Mouse (Mus musculus): ENCODE measurements at regions not wholly inside any gene's neighbourhood (a gene's known extent, or its start where the extent isn't known, plus 50 kb on each side); places are given as distances from the start of the nearest gene placed in this dataset.

GRCm38 (mm10) chrX:142456022-142456421, 65.7 kb upstream of the Acsl4 start:
- Histone ChIP-seq H3K4me2 (ENCODE audit: low read depth, low read length) (no peak overlapping the region), H3K4me1 (ENCODE audit: control insufficient read depth, insufficient read depth, low read length) (no peaks in the 10 kb centered on the region), H3K9me3 (ENCODE audit: control insufficient read depth, low read length) (no peaks in the 10 kb centered on the region), H3K27me3 (ENCODE audit: control insufficient read depth, insufficient read depth, low read length) (no peaks in the 10 kb centered on the region), H3K36me3 (ENCODE audit: control insufficient read depth, insufficient read depth, low read length) (no peaks in the 10 kb centered on the region), H3K27ac (ENCODE audit: low read depth, low read length) (no peak overlapping the region), H3K9ac (replicated peaks; ENCODE audit: low read depth, low read length) (no peak overlapping the region), H3K4me3 (ENCODE audit: low read depth, low read length) (no peak overlapping the region)
- ATAC-seq (ENCODE audit: low read depth), result no peak
- WGBS, result 75% methylated on average over 1 of the region's 1 CpGs

GRCm38 (mm10) chrX:142464174-142464573, 73.8 kb upstream of the Acsl4 start:
- Histone ChIP-seq H3K4me3 (ENCODE audit: low read depth, low read length) (no peak overlapping the region), H3K4me2 (ENCODE audit: low read depth, low read length) (no peak overlapping the region), H3K9me3 (ENCODE audit: control insufficient read depth, low read length) (no peaks in the 10 kb centered on the region), H3K27me3 (ENCODE audit: control insufficient read depth, insufficient read depth, low read length) (no peaks in the 10 kb centered on the region), H3K9ac (replicated peaks; ENCODE audit: low read depth, low read length) (no peak overlapping the region), H3K4me1 (ENCODE audit: control insufficient read depth, insufficient read depth, low read length) (no peaks in the 10 kb centered on the region), H3K36me3 (ENCODE audit: control insufficient read depth, insufficient read depth, low read length) (no peaks in the 10 kb centered on the region), H3K27ac (ENCODE audit: low read depth, low read length) (no peak overlapping the region)
- 60% methylated on average over 2 of the region's 2 CpGs for WGBS
- ATAC-seq (ENCODE audit: low read depth), result no peak

- Histone ChIP-seq H3K4me2 (ENCODE audit: low read depth, low read length) (no peak overlapping the region), H3K27me3 (ENCODE audit: control insufficient read depth, insufficient read depth, low read length) (no peaks in the 10 kb centered on the region), H3K4me3 (ENCODE audit: low read depth, low read length) (no peak overlapping the region), H3K4me1 (ENCODE audit: control insufficient read depth, insufficient read depth, low read length) (no peaks in the 10 kb centered on the region), H3K27ac (ENCODE audit: low read depth, low read length) (no peak overlapping the region), H3K36me3 (ENCODE audit: control insufficient read depth, insufficient read depth, low read length) (no peaks in the 10 kb centered on the region), H3K9me3 (ENCODE audit: control insufficient read depth, low read length) (no peaks in the 10 kb centered on the region), H3K9ac (replicated peaks; ENCODE audit: low read depth, low read length) (no peak overlapping the region)
- WGBS, result 82% methylated on average over 6 of the region's 6 CpGs
- ATAC-seq (ENCODE audit: low read depth), result no peak
Observed at GRCm38 (mm10) chrX:142464756-142465155, 74.4 kb upstream of the Acsl4 start.

GRCm38 (mm10) chrX:142467850-142468256, 77.5 kb upstream of the Acsl4 start:
- no peaks in the 10 kb centered on the region for H3K36me3 ChIP-seq (ENCODE audit: control insufficient read depth, insufficient read depth, low read length)
- no peaks in the 10 kb centered on the region for H3K9me3 ChIP-seq (ENCODE audit: control insufficient read depth, low read length)
- H3K27me3 ChIP-seq (ENCODE audit: control insufficient read depth, insufficient read depth, low read length), result no peaks in the 10 kb centered on the region
- H3K4me1 ChIP-seq (ENCODE audit: control insufficient read depth, insufficient read depth, low read length), result no peaks in the 10 kb centered on the region
- no peak for ATAC-seq (ENCODE audit: low read depth)
- no peak overlapping the region for H3K27ac ChIP-seq (ENCODE audit: low read depth, low read length)
- H3K9ac ChIP-seq (replicated peaks; ENCODE audit: low read depth, low read length), result no peak overlapping the region
- no peak overlapping the region for H3K4me3 ChIP-seq (ENCODE audit: low read depth, low read length)
- H3K4me2 ChIP-seq (ENCODE audit: low read depth, low read length), result no peak overlapping the region
- 15% methylated on average over 5 of the region's 5 CpGs for WGBS

GRCm38 (mm10) chrX:142468388-142468787, 78.1 kb upstream of the Acsl4 start:
- H3K36me3 ChIP-seq (ENCODE audit: control insufficient read depth, insufficient read depth, low read length), result no peaks in the 10 kb centered on the region

GRCm38 (mm10) chrX:142469048-142469634, 78.8 kb upstream of the Acsl4 start:
- no peak for ATAC-seq (ENCODE audit: low read depth)
- H3K27ac ChIP-seq (ENCODE audit: low read depth, low read length), result no peak overlapping the region
- H3K9me3 ChIP-seq (ENCODE audit: control insufficient read depth, low read length), result no peaks in the 10 kb centered on the region
- no peak overlapping the region for H3K4me2 ChIP-seq (ENCODE audit: low read depth, low read length)
- H3K4me1 ChIP-seq (ENCODE audit: control insufficient read depth, insufficient read depth, low read length), result no peaks in the 10 kb centered on the region
- no peak overlapping the region for H3K4me3 ChIP-seq (ENCODE audit: low read depth, low read length)
- H3K27me3 ChIP-seq (ENCODE audit: control insufficient read depth, insufficient read depth, low read length), result no peaks in the 10 kb centered on the region
- 12% methylated on average over 7 of the region's 7 CpGs for WGBS
- no peak overlapping the region for H3K9ac ChIP-seq (replicated peaks; ENCODE audit: low read depth, low read length)
- H3K36me3 ChIP-seq (ENCODE audit: control insufficient read depth, insufficient read depth, low read length), result no peaks in the 10 kb centered on the region

More at GRCm38 (mm10) chrX:142468388-142468787, 78.1 kb upstream of the Acsl4 start:
- Histone ChIP-seq H3K9me3 (ENCODE audit: control insufficient read depth, low read length) (no peaks in the 10 kb centered on the region), H3K4me3 (ENCODE audit: low read depth, low read length) (no peak overlapping the region), H3K27me3 (ENCODE audit: control insufficient read depth, insufficient read depth, low read length) (no peaks in the 10 kb centered on the region), H3K4me2 (ENCODE audit: low read depth, low read length) (no peak overlapping the region), H3K4me1 (ENCODE audit: control insufficient read depth, insufficient read depth, low read length) (no peaks in the 10 kb centered on the region), H3K9ac (replicated peaks; ENCODE audit: low read depth, low read length) (no peak overlapping the region), H3K27ac (ENCODE audit: low read depth, low read length) (no peak overlapping the region)
- WGBS, result 43% methylated on average over 4 of the region's 4 CpGs
- no peak for ATAC-seq (ENCODE audit: low read depth)

GRCm38 (mm10) chrX:142470083-142470482, 79.7 kb upstream of the Acsl4 start:
- H3K9me3 ChIP-seq (ENCODE audit: control insufficient read depth, low read length), result no peaks in the 10 kb centered on the region
- H3K4me3 ChIP-seq (ENCODE audit: low read depth, low read length), result no peak overlapping the region
- no peaks in the 10 kb centered on the region for H3K4me1 ChIP-seq (ENCODE audit: control insufficient read depth, insufficient read depth, low read length)
- H3K27me3 ChIP-seq (ENCODE audit: control insufficient read depth, insufficient read depth, low read length), result no peaks in the 10 kb centered on the region
- H3K9ac ChIP-seq (replicated peaks; ENCODE audit: low read depth, low read length), result no peak overlapping the region
- no peak overlapping the region for H3K4me2 ChIP-seq (ENCODE audit: low read depth, low read length)
- no peaks in the 10 kb centered on the region for H3K36me3 ChIP-seq (ENCODE audit: control insufficient read depth, insufficient read depth, low read length)
- 95% methylated on average over 1 of the region's 1 CpGs for WGBS
- ATAC-seq (ENCODE audit: low read depth), result no peak
- no peak overlapping the region for H3K27ac ChIP-seq (ENCODE audit: low read depth, low read length)

GRCm38 (mm10) chrX:142481203-142481815, 91.0 kb upstream of the Acsl4 start:
- ATAC-seq (ENCODE audit: low read depth), result no peak
- no peaks in the 10 kb centered on the region for H3K4me1 ChIP-seq (ENCODE audit: control insufficient read depth, insufficient read depth, low read length)
- WGBS, result 86% methylated on average over 5 of the region's 5 CpGs

GRCm38 (mm10) chrX:142488078-142488477, 97.7 kb upstream of the Acsl4 start:
- no peak for ATAC-seq (ENCODE audit: low read depth)

More at GRCm38 (mm10) chrX:142481203-142481815, 91.0 kb upstream of the Acsl4 start:
- no peak overlapping the region for H3K4me3 ChIP-seq (ENCODE audit: low read depth, low read length)
- no peak overlapping the region for H3K27ac ChIP-seq (ENCODE audit: low read depth, low read length)
- no peak overlapping the region for H3K9ac ChIP-seq (replicated peaks; ENCODE audit: low read depth, low read length)
- no peaks in the 10 kb centered on the region for H3K27me3 ChIP-seq (ENCODE audit: control insufficient read depth, insufficient read depth, low read length)
- H3K4me2 ChIP-seq (ENCODE audit: low read depth, low read length), result no peak overlapping the region
- H3K9me3 ChIP-seq (ENCODE audit: control insufficient read depth, low read length), result no peaks in the 10 kb centered on the region
- no peaks in the 10 kb centered on the region for H3K36me3 ChIP-seq (ENCODE audit: control insufficient read depth, insufficient read depth, low read length)

More at GRCm38 (mm10) chrX:142488078-142488477, 97.7 kb upstream of the Acsl4 start:
- H3K9ac ChIP-seq (replicated peaks; ENCODE audit: low read depth, low read length), result no peak overlapping the region
- H3K27ac ChIP-seq (ENCODE audit: low read depth, low read length), result no peak overlapping the region
- H3K27me3 ChIP-seq (ENCODE audit: control insufficient read depth, insufficient read depth, low read length), result no peaks in the 10 kb centered on the region
- 83% methylated on average over 4 of the region's 4 CpGs for WGBS
- no peaks in the 10 kb centered on the region for H3K36me3 ChIP-seq (ENCODE audit: control insufficient read depth, insufficient read depth, low read length)
- H3K4me2 ChIP-seq (ENCODE audit: low read depth, low read length), result no peak overlapping the region
- no peaks in the 10 kb centered on the region for H3K9me3 ChIP-seq (ENCODE audit: control insufficient read depth, low read length)
- H3K4me1 ChIP-seq (ENCODE audit: control insufficient read depth, insufficient read depth, low read length), result no peaks in the 10 kb centered on the region
- H3K4me3 ChIP-seq (ENCODE audit: low read depth, low read length), result no peak overlapping the region
